Mouse (Mus musculus) kidney, adult 11 months (tissue): ENCODE data around the gene Hist1h2ap.
"Not testable (repeated sequence)": the region's sequence is repeated elsewhere in the genome, so short reads cannot be mapped to it uniquely, and the experiment has no call there.

Source experiments
- DNase-seq: peaks from one replicate; pipeline ENCODE4 v3.0.0; 2022

Hist1h2ap gene

GRCm38 (mm10) chr13:21833461-21833860 is at the start of gene Hist1h2ap, which contains the start of gene Hist1h2br:
Gene Hist1h2ap, minus strand, starts transcription at chr13:21833507.
Gene Hist1h2br, plus strand, starts transcription at chr13:21833743.
- not testable (repeated sequence) for DNase-seq

GRCm38 (mm10) chr13:21882760-21883405 is 49.6 kb upstream of the Hist1h2ap start:
- DNase-seq: no peak

- DNase-seq: no peak
Measured at GRCm38 (mm10) chr13:21881878-21882669, 48.8 kb upstream of the Hist1h2ap start.

- no peak for DNase-seq
Measured at GRCm38 (mm10) chr13:21880735-21881134, 47.4 kb upstream of the Hist1h2ap start.

DNA sequence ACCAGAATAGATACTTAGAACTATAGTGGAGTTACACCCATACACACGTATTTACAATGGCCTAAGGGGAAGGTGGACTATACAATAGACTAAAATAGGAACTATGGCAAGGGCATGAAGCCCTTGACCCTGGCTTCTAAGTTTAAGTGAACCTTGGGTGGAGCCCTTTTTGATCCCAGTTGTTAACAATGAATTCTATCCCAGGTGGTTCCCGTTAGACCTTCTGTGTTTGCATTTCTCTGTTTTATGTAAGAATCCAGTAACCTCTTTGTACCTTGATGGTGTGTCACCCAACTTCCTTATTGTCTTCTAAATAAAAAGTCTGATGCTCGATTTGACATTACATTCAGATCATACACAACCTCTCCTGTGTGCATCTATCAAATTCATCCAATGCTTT is 32.2 kb upstream of the Hist1h2ap start:
- not testable (repeated sequence) for DNase-seq

- DNase-seq: no peak
Measured at GRCm38 (mm10) chr13:21861608-21862007, 28.3 kb upstream of the Hist1h2ap start.

DNA sequence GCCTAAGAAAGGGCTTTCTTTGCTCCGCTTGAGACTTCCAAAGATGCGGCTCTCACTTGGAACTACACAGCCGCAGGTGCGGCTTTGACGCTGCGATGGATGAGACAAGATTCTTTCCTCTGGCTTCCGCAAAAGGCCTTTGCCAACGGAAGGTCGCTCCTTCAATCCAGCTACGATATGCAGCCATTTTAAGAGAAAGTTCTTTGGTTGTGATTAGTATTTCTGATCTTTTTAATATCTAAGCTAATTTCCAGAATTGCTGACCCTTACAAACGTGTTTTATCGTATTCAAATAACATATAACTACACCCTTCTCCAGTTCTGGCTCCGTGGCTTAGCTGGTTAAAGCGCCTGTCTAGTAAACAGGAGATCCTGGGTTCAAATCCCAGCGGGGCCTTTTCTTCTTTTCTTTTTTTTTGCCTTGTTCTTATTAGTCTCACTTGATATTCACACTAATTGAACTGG is 22.4 kb upstream of the Hist1h2ap start:
- DNase-seq: no peak

- peak; percentile 58 for DNase-seq
Measured at GRCm38 (mm10) chr13:21855146-21855545, 21.8 kb upstream of the Hist1h2ap start.

DNA sequence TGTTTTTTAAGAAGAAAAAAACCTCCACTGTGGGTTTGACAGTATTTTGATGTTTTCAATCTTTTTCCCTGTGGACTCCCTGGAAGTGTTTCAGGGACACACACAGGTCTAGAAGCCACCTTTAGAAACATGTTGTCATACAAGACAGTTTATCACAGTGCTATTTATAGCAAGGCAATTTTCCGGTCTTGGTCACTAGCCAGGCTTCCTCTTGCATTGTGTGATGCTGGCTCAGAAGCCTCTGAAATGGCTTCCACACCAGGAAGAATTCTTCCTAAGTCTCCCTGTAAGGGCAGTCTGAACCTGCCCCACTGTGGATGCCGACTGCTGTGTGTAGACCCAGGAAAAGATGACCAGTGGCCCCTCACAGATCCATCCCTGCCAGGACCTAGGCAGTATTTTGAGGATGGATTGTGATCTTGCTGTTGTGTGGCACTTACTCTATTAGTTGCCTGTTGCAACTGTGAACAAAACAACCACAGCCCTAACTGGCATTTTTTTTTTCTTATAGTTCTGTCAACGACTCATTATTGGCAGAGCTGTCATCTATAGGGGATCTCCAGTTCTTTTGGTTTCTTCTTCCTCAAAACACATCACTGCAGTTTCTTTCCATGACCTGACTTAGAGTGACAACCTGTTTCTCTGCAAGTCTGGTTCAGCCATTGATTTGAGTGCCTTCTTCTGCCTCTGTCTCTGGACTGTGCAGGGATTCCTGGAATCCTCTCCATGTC is 19.1 kb upstream of the Hist1h2ap start:
- no peak for DNase-seq

GRCm38 (mm10) chr13:21850696-21851095 is 17.4 kb upstream of the Hist1h2ap start:
- not testable (repeated sequence) for DNase-seq

DNA sequence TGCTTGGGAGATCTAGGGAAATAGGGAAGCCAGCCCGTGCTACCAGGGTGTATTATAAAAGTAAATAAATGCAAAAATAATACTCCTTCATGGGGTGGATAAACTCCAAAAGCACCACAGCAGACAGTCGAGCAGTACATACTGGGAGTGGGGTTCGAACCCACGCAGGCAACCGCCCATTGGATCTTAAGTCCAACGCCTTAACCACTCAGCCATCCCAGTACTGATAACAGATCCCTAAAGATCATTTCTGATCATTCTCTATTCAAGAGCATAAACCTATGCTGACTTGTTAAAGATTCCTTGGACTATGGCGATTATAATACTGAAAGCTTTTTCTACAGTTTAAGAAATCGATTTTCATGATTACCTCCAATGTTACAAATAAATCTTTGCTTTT is 14.6 kb upstream of the Hist1h2ap start:
- DNase-seq: no peak

DNA sequence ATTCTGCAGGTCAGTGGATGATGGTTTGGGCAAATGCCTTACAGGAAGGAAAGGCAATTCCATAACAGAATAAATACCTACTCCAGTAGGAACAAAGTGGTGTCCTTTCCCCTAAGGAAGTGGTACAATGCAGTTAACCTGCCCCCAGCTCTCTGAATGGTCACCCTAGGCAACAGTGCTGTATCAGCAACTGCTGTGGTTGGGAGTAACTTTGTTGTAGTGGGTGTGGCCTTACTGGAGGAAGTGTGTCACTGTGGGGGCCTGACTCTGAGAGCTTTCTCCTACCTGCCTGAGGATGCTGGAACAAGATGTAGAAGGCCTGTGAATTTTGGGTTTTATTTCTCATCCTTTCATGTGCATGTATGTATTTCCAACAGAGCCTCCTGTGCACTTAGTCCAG is 13.0 kb upstream of the Hist1h2ap start:
- not testable (repeated sequence) for DNase-seq

GRCm38 (mm10) chr13:21840508-21840907 is 7.2 kb upstream of the Hist1h2ap start:
- not testable (repeated sequence) for DNase-seq

DNA sequence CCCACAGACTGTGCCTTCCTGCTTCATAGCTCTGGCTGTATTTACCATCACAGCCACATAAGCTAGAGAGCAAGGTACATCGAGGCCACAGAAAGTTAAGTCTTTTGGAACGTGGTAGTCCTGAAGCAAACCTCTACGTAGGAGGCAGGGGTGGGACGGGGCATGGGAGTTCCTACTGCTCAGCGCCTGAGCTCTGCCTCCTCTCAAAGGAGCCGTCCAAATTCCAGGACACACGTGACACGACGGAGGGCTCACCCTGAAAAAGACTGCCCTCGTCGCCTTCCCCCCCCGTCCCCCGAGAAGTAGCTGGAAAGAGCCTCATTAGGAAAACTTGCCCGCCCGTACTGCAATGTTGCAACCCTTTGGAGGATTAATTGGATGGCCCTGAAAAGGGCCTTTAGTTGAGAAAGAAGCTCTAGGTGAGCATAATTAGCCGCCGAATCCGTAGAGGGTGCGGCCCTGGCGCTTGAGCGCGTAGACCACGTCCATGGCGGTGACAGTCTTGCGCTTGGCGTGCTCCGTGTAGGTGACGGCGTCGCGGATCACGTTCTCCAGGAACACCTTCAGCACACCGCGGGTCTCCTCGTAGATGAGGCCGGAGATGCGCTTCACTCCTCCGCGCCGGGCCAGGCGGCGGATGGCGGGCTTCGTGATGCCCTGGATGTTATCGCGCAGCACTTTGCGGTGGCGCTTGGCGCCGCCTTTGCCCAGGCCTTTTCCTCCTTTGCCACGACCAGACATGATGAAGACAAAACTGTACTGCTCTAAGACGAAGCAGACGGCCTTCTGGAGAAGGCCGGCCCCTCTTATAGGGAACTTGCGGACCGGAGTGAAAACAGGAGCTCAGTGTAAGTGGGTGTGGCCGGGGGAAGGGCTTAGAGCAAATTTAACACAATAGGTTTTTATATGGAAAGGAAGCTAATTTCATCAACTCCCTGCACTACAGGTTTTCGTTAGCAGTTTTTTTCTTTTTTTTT is 1.6 kb downstream of the Hist1h2ap start, which contains the start of gene Hist1h4n:
Gene Hist1h4n (minus strand): TSS at position 779 of the 977 bp plus-strand sequence.
- DNase-seq: peak; percentile 3

DNA sequence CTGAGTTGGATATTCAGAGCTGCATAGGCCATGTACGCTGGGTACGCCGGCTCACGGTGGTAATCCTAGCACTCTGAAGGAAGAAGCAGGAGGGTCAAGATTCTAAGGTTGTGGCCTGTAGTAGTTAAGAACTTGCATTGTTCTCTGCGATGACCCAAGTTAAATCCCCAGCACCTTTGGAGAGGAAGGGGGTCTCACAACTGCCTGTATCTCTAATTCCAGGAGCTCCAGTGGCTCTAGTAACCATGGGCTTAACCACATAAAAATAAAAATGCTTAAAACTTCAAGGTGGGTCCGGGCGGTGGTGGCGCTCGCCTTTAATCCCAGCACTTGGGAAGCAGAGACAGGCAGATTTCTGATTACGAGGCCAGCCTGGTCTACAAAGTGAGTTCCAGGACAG is 3.0 kb downstream of the Hist1h2ap start:
- DNase-seq: no peak

GRCm38 (mm10) chr13:21828511-21828910 is 4.8 kb downstream of the Hist1h2ap start:
- no peak for DNase-seq

DNA sequence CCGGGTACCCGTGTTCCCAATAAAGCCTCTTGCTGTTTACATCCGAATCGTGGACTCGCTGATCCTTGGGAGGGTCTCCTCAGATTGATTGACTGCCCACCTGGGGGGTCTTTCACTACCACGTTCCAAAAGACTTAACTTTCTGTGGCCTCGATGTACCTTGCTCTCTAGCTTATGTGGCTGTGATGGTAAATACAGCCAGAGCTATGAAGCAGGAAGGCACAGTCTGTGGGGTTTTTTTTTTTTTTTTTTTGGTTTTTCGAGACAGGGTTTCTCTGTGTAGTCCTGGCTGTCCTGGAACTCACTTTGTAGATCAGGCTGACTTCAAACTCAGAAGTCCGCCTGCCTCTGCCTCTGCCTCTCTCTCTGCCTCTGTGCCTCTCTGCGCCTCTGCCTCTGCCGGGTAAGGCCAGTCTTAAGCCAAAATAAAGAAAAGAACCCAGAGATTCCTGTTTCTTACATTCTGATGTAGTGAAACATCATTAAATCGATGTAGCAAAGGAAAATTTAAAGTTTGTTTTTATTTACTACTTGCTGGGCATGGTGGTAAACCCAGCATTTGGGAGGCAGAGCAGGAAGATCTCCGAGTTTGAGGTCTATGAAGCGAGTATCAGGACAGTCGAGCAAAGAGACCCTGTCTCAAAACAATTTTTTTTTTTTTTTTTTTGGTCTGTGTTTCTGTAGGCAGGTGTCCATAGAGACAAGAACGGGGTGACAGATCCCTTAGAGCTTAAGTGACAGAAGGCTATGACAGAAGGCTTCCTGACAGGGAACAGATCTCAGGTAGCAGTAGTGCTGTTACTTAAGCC is 13.0 kb downstream of the Hist1h2ap start:
- DNase-seq: not testable (repeated sequence)

- DNase-seq: not testable (repeated sequence)
Measured at GRCm38 (mm10) chr13:21812092-21812491, 21.2 kb downstream of the Hist1h2ap start.

DNA sequence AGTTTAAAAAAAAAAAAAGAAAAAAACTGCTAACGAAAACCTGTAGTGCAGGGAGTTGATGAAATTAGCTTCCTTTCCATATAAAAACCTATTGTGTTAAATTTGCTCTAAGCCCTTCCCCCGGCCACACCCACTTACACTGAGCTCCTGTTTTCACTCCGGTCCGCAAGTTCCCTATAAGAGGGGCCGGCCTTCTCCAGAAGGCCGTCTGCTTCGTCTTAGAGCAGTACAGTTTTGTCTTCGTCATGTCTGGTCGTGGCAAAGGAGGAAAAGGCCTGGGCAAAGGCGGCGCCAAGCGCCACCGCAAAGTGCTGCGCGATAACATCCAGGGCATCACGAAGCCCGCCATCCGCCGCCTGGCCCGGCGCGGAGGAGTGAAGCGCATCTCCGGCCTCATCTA is 21.8 kb downstream of the Hist1h2ap start, which contains the start of gene Hist1h4m:
Gene Hist1h4m (plus strand): TSS at position 208 of the 400 bp plus-strand sequence.
- peak; percentile 6 for DNase-seq

DNA sequence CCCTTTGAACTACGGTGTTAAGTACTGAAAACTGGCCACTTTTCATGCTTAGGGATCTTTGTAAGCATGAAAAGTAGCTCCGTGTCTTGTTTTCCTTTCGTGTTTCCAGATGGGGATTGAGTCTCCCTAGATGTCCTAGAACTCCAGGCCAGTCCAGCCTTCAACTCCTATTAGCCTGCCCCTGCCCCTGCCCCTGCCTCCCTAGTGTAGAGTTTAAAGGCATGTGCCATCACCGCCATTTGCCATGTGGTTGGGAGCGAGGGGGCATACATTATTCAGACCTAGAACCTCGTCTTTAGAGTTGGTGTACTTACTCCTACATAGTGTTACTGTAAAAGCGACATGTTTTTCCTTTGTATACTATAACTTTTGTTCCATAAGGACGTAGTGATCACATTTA is 22.2 kb downstream of the Hist1h2ap start:
- DNase-seq: not testable (repeated sequence)

GRCm38 (mm10) chr13:21810073-21810472 is 23.2 kb downstream of the Hist1h2ap start, which contains the start of the genes Hist1h2bq and Hist1h2ao:
Gene Hist1h2bq, minus strand, starts transcription at chr13:21810197.
Gene Hist1h2ao, plus strand, starts transcription at chr13:21810465.
- DNase-seq: not testable (repeated sequence)
